Mouse (Mus musculus): Measurements from ENCODE around the gene Rbm47.

Rbm47 gene

GRCm38 (mm10) chr5:66124089-66124400 is 48.9 kb downstream of the Rbm47 start:
- no peak for DNase-seq

- no peak for DNase-seq
These were observed 49.4 kb downstream of the Rbm47 start for GRCm38 (mm10) chr5:66123295-66124088.

GRCm38 (mm10) chr5:66121255-66121654 is 51.7 kb downstream of the Rbm47 start:
- DNase-seq = no peak

- DNase-seq = no peak
These were observed 58.2 kb downstream of the Rbm47 start for GRCm38 (mm10) chr5:66114751-66115150.

GRCm38 (mm10) chr5:66114208-66114607 is 58.7 kb downstream of the Rbm47 start:
- DNase-seq = no peak

- no peak for DNase-seq
These were observed 60.9 kb downstream of the Rbm47 start for GRCm38 (mm10) chr5:66112059-66112458.

GRCm38 (mm10) chr5:66106372-66106771 is 66.5 kb downstream of the Rbm47 start:
- no peak for DNase-seq

GRCm38 (mm10) chr5:66105946-66106345 is 67.0 kb downstream of the Rbm47 start:
- DNase-seq = no peak

- no peak for DNase-seq
These were observed 67.6 kb downstream of the Rbm47 start for GRCm38 (mm10) chr5:66105366-66105765.

- no peak for DNase-seq
These were observed 69.5 kb downstream of the Rbm47 start for GRCm38 (mm10) chr5:66103386-66103785.

GRCm38 (mm10) chr5:66102821-66103220 is 70.1 kb downstream of the Rbm47 start:
- DNase-seq = no peak

GRCm38 (mm10) chr5:66101577-66101976 is 71.3 kb downstream of the Rbm47 start:
- DNase-seq = no peak

GRCm38 (mm10) chr5:66100322-66100721 is 72.6 kb downstream of the Rbm47 start:
- DNase-seq = no peak

GRCm38 (mm10) chr5:66098094-66098871 is 74.6 kb downstream of the Rbm47 start:
- no peak for DNase-seq

- no peak for DNase-seq
These were observed 76.8 kb downstream of the Rbm47 start for GRCm38 (mm10) chr5:66096081-66096480.

- no peak for DNase-seq
These were observed 77.8 kb downstream of the Rbm47 start for GRCm38 (mm10) chr5:66095166-66095565.

GRCm38 (mm10) chr5:66090037-66090436 is 82.9 kb downstream of the Rbm47 start:
- no peak for DNase-seq

GRCm38 (mm10) chr5:66089600-66089999 is 83.3 kb downstream of the Rbm47 start:
- DNase-seq = no peak

- DNase-seq = no peak
These were observed 84.0 kb downstream of the Rbm47 start for GRCm38 (mm10) chr5:66088902-66089295.

GRCm38 (mm10) chr5:66088247-66088901 is 84.5 kb downstream of the Rbm47 start:
- DNase-seq = no peak

- DNase-seq = no peak
These were observed 86.0 kb downstream of the Rbm47 start for GRCm38 (mm10) chr5:66086952-66087351.

- DNase-seq = no peak
These were observed 86.6 kb downstream of the Rbm47 start for GRCm38 (mm10) chr5:66086304-66086703.

GRCm38 (mm10) chr5:66085478-66085877 is 87.4 kb downstream of the Rbm47 start:
- no peak for DNase-seq

- DNase-seq = no peak
These were observed 88.4 kb downstream of the Rbm47 start for GRCm38 (mm10) chr5:66084541-66084940.

All from cerebellum, adult 9-10 months (tissue).